Mouse (Mus musculus): ENCODE results near the gene Dbp. TPM values are rescaled to one million over a fixed set of nuclear protein-coding genes. Genes with fewer than 3 reads are reported as not detected.
A peak's percentile ranks its signal among the peaks of the same experiment; 100 is the strongest.

Gene Dbp
- polyA plus RNA-seq, 1 experiment: 85.6 TPM

GRCm38 (mm10) chr7:45679966-45680621 lies 24.8 kb upstream of the Dbp start:
- Histone ChIP-seq H3K27ac (ENCODE audit: insufficient read depth, low read depth, low read length) (peak overlapping the region; percentile 23), H3K4me1 (ENCODE audit: control insufficient read depth, insufficient read depth, low read length) (peaks cover 35% of the 10 kb centered on the region), H3K4me3 (ENCODE audit: insufficient read depth, low read length) (no peak overlapping the region)
- TF ChIP-seq CTCF (IDR thresholded peaks at IDR 0.05; ENCODE audit: low read depth, low read length): no peak
- TF ChIP-seq POLR2A (IDR thresholded peaks at IDR 0.05; ENCODE audit: borderline replicate concordance, low read depth, low read length): no peak

GRCm38 (mm10) chr7:45681046-45681736 lies 23.7 kb upstream of the Dbp start:
- Histone ChIP-seq H3K27ac (ENCODE audit: insufficient read depth, low read depth, low read length) (no peak overlapping the region), H3K4me1 (ENCODE audit: control insufficient read depth, insufficient read depth, low read length) (peaks cover 35% of the 10 kb centered on the region), H3K4me3 (ENCODE audit: insufficient read depth, low read length) (no peak overlapping the region)
- TF ChIP-seq CTCF (IDR thresholded peaks at IDR 0.05; ENCODE audit: low read depth, low read length) (no peak), POLR2A (IDR thresholded peaks at IDR 0.05; ENCODE audit: borderline replicate concordance, low read depth, low read length) (no peak)

DNA sequence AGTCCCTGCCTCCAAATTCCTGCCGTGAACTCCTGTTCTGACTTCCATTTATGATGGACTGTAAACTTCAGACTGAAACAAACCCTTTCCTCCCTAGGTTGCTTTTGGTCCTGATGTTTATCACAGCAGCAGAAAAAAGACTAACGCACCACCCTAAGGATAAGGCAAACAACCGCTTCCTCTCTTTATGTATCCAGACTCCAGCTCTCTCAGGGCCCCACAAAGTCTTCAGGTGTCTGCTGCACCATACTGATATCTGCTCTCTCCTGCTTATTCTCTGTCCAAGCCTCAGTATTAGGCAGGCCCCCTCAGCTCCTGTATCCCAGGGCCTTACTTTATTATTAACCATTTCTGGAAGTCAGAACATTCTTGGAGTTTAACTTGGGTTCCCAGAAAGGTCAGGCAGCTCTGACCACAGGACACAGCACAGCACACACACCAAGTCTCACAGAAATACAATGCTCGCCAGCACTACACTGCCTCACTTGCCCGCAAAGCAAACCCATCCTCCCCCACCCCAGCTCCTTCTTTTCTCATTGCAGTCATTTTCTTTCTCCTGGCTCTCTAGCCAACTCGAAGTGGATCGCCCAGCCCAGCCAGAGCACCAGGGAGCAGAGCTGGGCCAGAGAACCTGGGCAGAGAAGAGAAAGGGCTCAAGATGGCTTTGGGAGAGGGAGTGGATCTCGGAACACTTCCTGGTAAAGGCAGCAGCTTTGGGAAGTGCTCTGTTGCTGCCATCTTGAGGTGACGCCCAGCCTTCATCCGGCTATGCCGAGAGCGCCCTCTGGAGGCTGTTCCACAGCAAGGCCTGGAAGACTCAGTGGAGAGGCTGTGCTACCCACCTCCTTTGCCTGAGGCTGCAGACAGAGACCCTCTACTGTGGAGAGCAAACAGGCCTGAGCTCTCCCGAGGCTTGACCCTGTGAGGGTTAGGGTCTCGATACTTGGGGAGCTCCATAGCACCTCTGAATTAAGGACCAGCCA lies 22.5 kb upstream of the Dbp start:
- no peak overlapping the region for H3K27ac ChIP-seq (ENCODE audit: insufficient read depth, low read depth, low read length)
- peaks cover 35% of the 10 kb centered on the region for H3K4me1 ChIP-seq (ENCODE audit: control insufficient read depth, insufficient read depth, low read length)
- H3K4me3 ChIP-seq (ENCODE audit: insufficient read depth, low read length): no peak overlapping the region
- TF ChIP-seq POLR2A (IDR thresholded peaks at IDR 0.05; ENCODE audit: borderline replicate concordance, low read depth, low read length): no peak
- TF ChIP-seq CTCF (IDR thresholded peaks at IDR 0.05; ENCODE audit: low read depth, low read length): peak; percentile 92

DNA sequence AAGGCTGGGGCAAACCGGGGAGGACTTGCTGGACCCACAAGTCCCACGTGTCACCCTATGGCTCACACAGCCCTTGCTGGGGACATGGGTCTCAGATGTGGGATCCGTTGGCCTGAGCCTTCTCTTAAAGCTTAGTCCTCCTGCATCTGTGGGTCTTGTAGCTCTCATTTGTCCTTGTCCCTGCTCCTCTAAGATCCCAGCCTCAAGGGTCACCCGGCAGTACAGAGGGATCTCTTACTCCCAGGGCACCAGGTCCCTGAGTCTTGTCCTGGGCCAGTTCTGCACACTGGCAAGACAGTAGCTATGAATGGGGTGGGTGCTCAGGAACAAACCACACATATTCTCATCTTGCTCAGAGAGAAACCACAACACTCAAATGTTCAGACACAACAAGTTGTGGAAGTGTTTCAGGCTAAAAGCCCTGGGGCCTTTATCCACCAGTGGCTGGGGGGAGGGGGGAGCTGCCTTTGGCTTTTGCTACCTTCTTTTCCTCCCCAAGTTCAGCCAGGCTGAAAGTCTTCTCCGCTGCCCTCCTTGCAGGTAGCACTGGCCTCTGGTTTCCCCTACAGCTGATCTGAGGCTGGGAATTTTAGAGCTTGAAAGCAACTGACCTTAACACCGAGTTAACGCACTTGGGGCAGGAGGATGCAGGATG lies 21.4 kb upstream of the Dbp start, which contains the start of gene Ntn5:
Gene Ntn5 (plus strand): TSS at position 627 of the 655 bp plus-strand sequence.
- no peak for TF ChIP-seq CTCF (IDR thresholded peaks at IDR 0.05; ENCODE audit: low read depth, low read length)
- TF ChIP-seq POLR2A (IDR thresholded peaks at IDR 0.05; ENCODE audit: borderline replicate concordance, low read depth, low read length): no peak
- H3K4me1 ChIP-seq (ENCODE audit: control insufficient read depth, insufficient read depth, low read length): peaks cover 31% of the 10 kb centered on the region

DNA sequence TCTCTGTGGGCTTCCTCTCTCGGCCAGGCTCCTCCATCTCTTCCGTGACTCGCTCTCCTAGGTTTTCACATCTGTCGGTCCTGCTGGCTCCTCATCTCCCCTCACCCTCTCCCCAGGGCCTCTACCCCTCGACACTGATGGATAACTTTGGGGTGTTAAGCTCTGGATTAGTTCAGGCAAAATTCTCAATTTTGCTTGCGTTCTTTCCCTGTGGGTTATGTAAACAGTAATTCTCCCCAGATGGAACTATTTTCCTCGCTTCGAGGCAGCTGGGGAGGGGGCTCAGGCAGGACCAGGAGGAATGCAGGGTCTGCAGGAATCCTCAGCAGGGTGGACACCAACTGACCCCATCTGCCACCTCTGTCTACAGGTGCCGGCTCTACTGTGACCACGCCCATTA lies 19.1 kb upstream of the Dbp start:
- H3K4me1 ChIP-seq (ENCODE audit: control insufficient read depth, insufficient read depth, low read length): peaks cover 19% of the 10 kb centered on the region
- H3K27ac ChIP-seq (ENCODE audit: insufficient read depth, low read depth, low read length): no peak overlapping the region
- no peak for TF ChIP-seq CTCF (IDR thresholded peaks at IDR 0.05; ENCODE audit: low read depth, low read length)
- no peak for TF ChIP-seq POLR2A (IDR thresholded peaks at IDR 0.05; ENCODE audit: borderline replicate concordance, low read depth, low read length)
- H3K4me3 ChIP-seq (ENCODE audit: insufficient read depth, low read length): no peak overlapping the region

More for the DNA sequence above, 21.4 kb upstream of the Dbp start, which contains the start of gene Ntn5:
- Histone ChIP-seq H3K27ac (ENCODE audit: insufficient read depth, low read depth, low read length) (no peak within 1 kb of the TSS), H3K4me3 (ENCODE audit: insufficient read depth, low read length) (no peak within 1 kb of the TSS)

DNA sequence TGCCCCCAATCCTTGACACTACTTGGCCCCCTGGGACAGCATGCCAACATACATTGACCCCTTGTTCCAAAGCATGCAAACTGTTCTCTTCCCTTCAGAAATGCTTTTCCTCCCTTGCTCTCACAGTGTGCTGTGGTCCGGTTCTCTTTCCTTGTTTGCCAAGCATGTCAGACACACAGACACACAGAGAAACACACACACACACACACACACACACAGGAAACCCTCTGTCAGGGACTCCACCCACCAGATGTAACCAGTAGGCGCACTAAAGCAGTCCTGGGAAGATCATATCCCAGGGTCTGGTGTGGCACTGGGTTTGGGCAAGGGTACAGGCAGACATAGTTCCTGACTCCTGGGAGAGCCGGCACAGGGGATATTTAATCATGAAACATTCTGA lies 18.0 kb upstream of the Dbp start:
- no peak overlapping the region for H3K27ac ChIP-seq (ENCODE audit: insufficient read depth, low read depth, low read length)
- H3K4me1 ChIP-seq (ENCODE audit: control insufficient read depth, insufficient read depth, low read length): peaks cover 10% of the 10 kb centered on the region
- TF ChIP-seq POLR2A (IDR thresholded peaks at IDR 0.05; ENCODE audit: borderline replicate concordance, low read depth, low read length): no peak
- TF ChIP-seq CTCF (IDR thresholded peaks at IDR 0.05; ENCODE audit: low read depth, low read length): no peak
- H3K4me3 ChIP-seq (ENCODE audit: insufficient read depth, low read length): no peak overlapping the region

GRCm38 (mm10) chr7:45689099-45689498 lies 15.8 kb upstream of the Dbp start:
- TF ChIP-seq CTCF (IDR thresholded peaks at IDR 0.05; ENCODE audit: low read depth, low read length): no peak
- TF ChIP-seq POLR2A (IDR thresholded peaks at IDR 0.05; ENCODE audit: borderline replicate concordance, low read depth, low read length): no peak
- Histone ChIP-seq H3K4me1 (ENCODE audit: control insufficient read depth, insufficient read depth, low read length) (peaks cover 3% of the 10 kb centered on the region; the same call in 1 of the 2 replicates), H3K4me3 (ENCODE audit: insufficient read depth, low read length) (no peak overlapping the region), H3K27ac (ENCODE audit: insufficient read depth, low read depth, low read length) (no peak overlapping the region)

GRCm38 (mm10) chr7:45689800-45690199 lies 15.1 kb upstream of the Dbp start:
- no peak overlapping the region for H3K4me3 ChIP-seq (ENCODE audit: insufficient read depth, low read length)
- no peak overlapping the region for H3K27ac ChIP-seq (ENCODE audit: insufficient read depth, low read depth, low read length)
- no peak for TF ChIP-seq POLR2A (IDR thresholded peaks at IDR 0.05; ENCODE audit: borderline replicate concordance, low read depth, low read length)
- no peak for TF ChIP-seq CTCF (IDR thresholded peaks at IDR 0.05; ENCODE audit: low read depth, low read length)
- H3K4me1 ChIP-seq (ENCODE audit: control insufficient read depth, insufficient read depth, low read length): peaks cover 3% of the 10 kb centered on the region; the same call in 1 of the 2 replicates

DNA sequence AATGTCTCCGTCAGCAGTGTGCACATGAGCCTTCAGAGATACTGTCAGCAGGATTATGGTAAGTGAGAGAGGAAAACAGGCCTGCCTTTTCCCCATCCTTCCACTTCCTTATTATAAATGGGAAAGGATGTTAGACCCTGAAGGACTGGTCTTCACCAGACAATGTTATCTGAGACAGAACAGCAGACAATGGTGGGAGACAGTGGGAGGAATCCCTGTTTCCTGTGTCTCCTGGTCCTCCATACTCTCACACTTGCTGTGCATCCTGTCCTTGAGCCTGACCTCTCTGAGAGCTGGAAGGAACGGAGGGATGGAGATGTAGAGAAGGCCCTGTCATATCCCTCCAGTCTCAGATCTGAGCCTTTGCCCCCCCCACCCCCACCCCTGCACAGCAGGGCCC lies 12.5 kb upstream of the Dbp start:
- Histone ChIP-seq H3K27ac (ENCODE audit: insufficient read depth, low read depth, low read length) (no peak overlapping the region), H3K4me1 (ENCODE audit: control insufficient read depth, insufficient read depth, low read length) (peaks cover 3% of the 10 kb centered on the region; the same call in 1 of the 2 replicates), H3K4me3 (ENCODE audit: insufficient read depth, low read length) (no peak overlapping the region)
- no peak for TF ChIP-seq POLR2A (IDR thresholded peaks at IDR 0.05; ENCODE audit: borderline replicate concordance, low read depth, low read length)
- no peak for TF ChIP-seq CTCF (IDR thresholded peaks at IDR 0.05; ENCODE audit: low read depth, low read length)
